30 mouse cellular contexts compared by ENCODE assay signal in the genomic region with DNA sequence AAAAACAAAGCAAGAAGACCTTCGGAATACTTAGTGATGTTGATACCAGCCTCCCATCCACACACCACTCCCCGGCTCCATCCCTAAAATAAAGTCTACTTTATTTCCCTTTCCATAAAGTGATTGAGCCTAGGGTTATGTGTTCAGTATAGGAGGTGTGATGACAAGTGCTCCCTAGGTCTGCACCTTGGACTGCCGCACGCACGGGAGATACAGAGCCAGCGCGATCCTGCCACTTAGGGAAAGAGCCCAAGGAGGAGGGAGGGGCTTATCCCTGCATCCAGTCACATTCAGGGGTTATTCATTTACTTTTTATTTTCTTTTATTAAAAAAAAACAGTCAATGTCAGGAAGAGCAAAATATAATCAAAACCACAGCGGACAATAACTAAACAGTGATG. TPM values are rescaled to one million over a fixed set of nuclear protein-coding genes. Genes with fewer than 3 reads are reported as not detected.
DNase-seq lines count a peak whose midpoint lies in the region; ATAC-seq and TF ChIP-seq lines count a peak whose summit lies in the region.
"Had no signal": no experiment of that assay in that cellular context is flagged by ENCODE, and none has a peak within 500 bp of the region (broad histone marks: within the 10 kb centered on the region; RNA-seq: fewer than 3 reads in every experiment).

No protein-coding gene starts in this region.

- H3K4me1 ChIP-seq in heart, embryonic 14.5 days (ENCODE audit: control insufficient read depth in 2 of 2, insufficient read depth in 2 of 2, low read length in 2 of 2): no peaks in the 10 kb centered on the region
- H3K4me1 ChIP-seq in kidney, embryonic 15.5 days: 0 out of 2 replicates have a peak, but pooled peaks cover 12% of the 10 kb centered on the region
- H3K4me1 ChIP-seq in thymus, adult 2 months (replicated peaks; ENCODE audit: control insufficient read depth, insufficient read depth, low read length): peaks cover 17% of the 10 kb centered on the region
- H3K4me1 ChIP-seq: embryonic facial prominence, embryonic 10.5 days; embryonic facial prominence, embryonic 13.5 days; forebrain, embryonic 12.5 days; forebrain, embryonic 15.5 days; hindbrain, embryonic 12.5 days; hindbrain, embryonic 15.5 days had no signal

- 79% methylated on average over 8 of the region's 8 CpGs for WGBS in heart, embryonic 14.5 days
- WGBS in kidney, embryonic 15.5 days: 86% methylated on average over 8 of the region's 8 CpGs
- 99% methylated on average over 8 of the region's 8 CpGs for WGBS in thymus, adult 2 months

- H3K4me2 ChIP-seq in heart, embryonic 14.5 days (ENCODE audit: low read length): no peak overlapping the region
- H3K4me2 ChIP-seq in kidney, embryonic 15.5 days: no peak overlapping the region
- H3K4me2 ChIP-seq: embryonic facial prominence, embryonic 13.5 days; forebrain, embryonic 12.5 days; forebrain, embryonic 15.5 days; heart, embryonic 12.5 days; hindbrain, embryonic 12.5 days; hindbrain, embryonic 15.5 days had no signal

- TF ChIP-seq CTCF in thymus, adult 2 months (IDR thresholded peaks at IDR 0.05; ENCODE audit: borderline replicate concordance, control insufficient read depth, extremely low read depth, insufficient read depth, low read length, poor library complexity): no peak

- H3K36me3 ChIP-seq in heart, embryonic 14.5 days (ENCODE audit: control insufficient read depth, insufficient read depth, low read length): peaks cover 37% of the 10 kb centered on the region
- peaks cover 42% of the 10 kb centered on the region for H3K36me3 ChIP-seq in kidney, embryonic 15.5 days
- peaks cover 11% of the 10 kb centered on the region for H3K36me3 ChIP-seq in thymus, adult 2 months (ENCODE audit: control insufficient read depth, insufficient read depth, low read length)

- H3K27me3 ChIP-seq in heart, embryonic 14.5 days (ENCODE audit: control insufficient read depth, insufficient read depth, low read length): no peaks in the 10 kb centered on the region
- no peaks in the 10 kb centered on the region for H3K27me3 ChIP-seq in kidney, embryonic 15.5 days
- no peaks in the 10 kb centered on the region for H3K27me3 ChIP-seq in thymus, adult 2 months (ENCODE audit: control insufficient read depth, insufficient read depth, low read length)
- H3K27me3 ChIP-seq: embryonic facial prominence, embryonic 13.5 days; forebrain, embryonic 12.5 days; forebrain, embryonic 15.5 days; heart, embryonic 12.5 days; hindbrain, embryonic 12.5 days; hindbrain, embryonic 15.5 days had no signal

- H3K9me3 ChIP-seq in heart, embryonic 14.5 days (ENCODE audit: control insufficient read depth, low read length): no peaks in the 10 kb centered on the region
- no peaks in the 10 kb centered on the region for H3K9me3 ChIP-seq in kidney, embryonic 15.5 days (replicated peaks)
- H3K9me3 ChIP-seq: embryonic facial prominence, embryonic 10.5 days; embryonic facial prominence, embryonic 13.5 days; forebrain, embryonic 12.5 days; forebrain, embryonic 15.5 days; heart, embryonic 12.5 days; hindbrain, embryonic 12.5 days; hindbrain, embryonic 15.5 days had no signal

- no peak for TF ChIP-seq POLR2A in thymus, adult 2 months (IDR thresholded peaks at IDR 0.05; ENCODE audit: control insufficient read depth, extremely low read depth, insufficient read depth, low read length, poor library complexity)

- no peak overlapping the region for H3K9ac ChIP-seq in heart, embryonic 14.5 days (ENCODE audit: low read length)
- H3K9ac ChIP-seq in kidney, embryonic 15.5 days: no peak overlapping the region
- H3K9ac ChIP-seq: embryonic facial prominence, embryonic 13.5 days; forebrain, embryonic 12.5 days; forebrain, embryonic 15.5 days; heart, embryonic 12.5 days; hindbrain, embryonic 12.5 days; hindbrain, embryonic 15.5 days had no signal

- H3K4me3 ChIP-seq in heart, embryonic 14.5 days (ENCODE audit: control insufficient read depth in 1 of 2, insufficient read depth in 1 of 2, low read depth in 1 of 2, low read length in 2 of 2): no peak overlapping the region
- no peak overlapping the region for H3K4me3 ChIP-seq in kidney, embryonic 15.5 days (replicated peaks)
- H3K4me3 ChIP-seq in thymus, adult 2 months (ENCODE audit: control insufficient read depth, insufficient read depth, low read length): no peak overlapping the region
- H3K4me3 ChIP-seq: embryonic facial prominence, embryonic 10.5 days; embryonic facial prominence, embryonic 13.5 days; erythroblast, embryonic 14.5 days; forebrain, embryonic 12.5 days; forebrain, embryonic 15.5 days; heart, embryonic 12.5 days; hindbrain, embryonic 12.5 days; hindbrain, embryonic 15.5 days had no signal

- no peak overlapping the region for H3K27ac ChIP-seq in heart, embryonic 14.5 days (replicated peaks in 1 of 2; ENCODE audit: control insufficient read depth in 1 of 2, insufficient read depth in 1 of 2, low read depth in 2 of 2, low read length in 2 of 2)
- no peak overlapping the region for H3K27ac ChIP-seq in kidney, embryonic 15.5 days
- peak overlapping the region; percentile 65 for H3K27ac ChIP-seq in thymus, adult 2 months (ENCODE audit: control insufficient read depth, insufficient read depth, low read length)
- H3K27ac ChIP-seq: embryonic facial prominence, embryonic 10.5 days; embryonic facial prominence, embryonic 13.5 days; forebrain, embryonic 12.5 days; forebrain, embryonic 15.5 days; hindbrain, embryonic 12.5 days; hindbrain, embryonic 15.5 days had no signal

- DNase-seq in heart, postnatal 4 days: no peak
- no peak for DNase-seq in kidney, postnatal 14 days
- DNase-seq in thymus, adult 2 months: no peak
- no peak for DNase-seq in thymus, adult 18-20 months
- DNase-seq: adrenal gland, adult 8-10 months; adrenal gland, postnatal 25 days; cerebellum, adult 11-12 months; cerebellum, adult 8-10 months; cerebellum, postnatal 10 days; cerebellum, postnatal 36 days; embryo, embryonic 11 days; gastrocnemius, postnatal 25 days; heart, adult 18-20 months; heart, postnatal 14 days had no signal

- ATAC-seq in heart, embryonic 14.5 days (ENCODE audit: insufficient number of reproducible peaks, insufficient read depth, low FRiP score, low read depth): 0 out of 2 replicates have a peak, but pooled peaks have one; percentile 43
- ATAC-seq in kidney, embryonic 15.5 days (replicated peaks; ENCODE audit: low FRiP score): peak; percentile 59; the same call in 1 of the 2 replicates
- ATAC-seq: forebrain, embryonic 15.5 days had no signal

RNA-seq across cellular contexts. Expression of a gene that starts 34.0 kb away (rescaled TPM):
- not detected in 2 replicates for polyA plus RNA-seq in heart, embryonic 14.5 days (2014; fragmentation: Nextera tagmentation; extraction: Ambion mirVana)
- total RNA-seq in heart, postnatal 4 days (2021): not detected
- not detected in 2 replicates for polyA plus RNA-seq in kidney, embryonic 15.5 days (2015; fragmentation: Nextera tagmentation; extraction: Ambion mirVana)
- polyA plus RNA-seq in thymus, adult 2 months (2012; rRNA removed): 0.08 and 0.19 TPM in 2 replicates
- total RNA-seq: adrenal gland, adult 8-10 months; adrenal gland, postnatal 25 days; ES-E14; gastrocnemius, adult 8-10 months; gastrocnemius, postnatal 25 days; heart, adult 18-20 months; heart, postnatal 14 days; hematopoietic stem cell, adult 5-6 weeks had no signal
- polyA plus RNA-seq: activated CD4-positive, CD25-positive, alpha-beta regulatory T cell, adult 4 months; cortical plate, adult 2 months; embryonic facial prominence, embryonic 10.5 days; embryonic facial prominence, embryonic 13.5 days; erythroblast, embryonic 14.5 days; forebrain, embryonic 12.5 days; forebrain, embryonic 15.5 days; gonadal fat pad, adult 2 months; heart, embryonic 12.5 days; hindbrain, embryonic 12.5 days; hindbrain, embryonic 15.5 days had no signal
